Mouse (Mus musculus): Measurements from ENCODE around the gene Lrpap1.

- TF ChIP-seq CTCF (IDR thresholded peaks at IDR 0.05; ENCODE audit: borderline replicate concordance, insufficient read depth, low read depth, low read length): no peak
- no peak for TF ChIP-seq POLR2A (IDR thresholded peaks at IDR 0.05; ENCODE audit: borderline replicate concordance, insufficient read depth, low read length)
These were observed 35.3 kb downstream of the Lrpap1 start for GRCm38 (mm10) chr5:35070314-35070713.
